Mouse (Mus musculus) stomach, embryonic 15.5 days (tissue): ENCODE results near the gene Ugt3a1. TPM values are rescaled to one million over a fixed set of nuclear protein-coding genes. Genes with fewer than 3 reads are reported as not detected.
"Not testable (repeated sequence)": the region's sequence is repeated elsewhere in the genome, so short reads cannot be mapped to it uniquely, and the experiment has no call there.

Experiments
- ATAC-seq: fragments of 200-750 bp; cut with Nextera tagmentation; 2 replicates; pipeline ENCODE4 v1.8.0; 2017; ENCODE audit warnings: low read depth, moderate number of reproducible peaks, moderate TSS enrichment; ENCODE audit not compliant: insufficient read depth, low FRiP score
- H3K27ac ChIP-seq: fragments of 300-500 bp; sonication (generic); 2 replicates; pipeline ENCODE4 v1.5.1; 2015; ENCODE audit warnings: mild to moderate bottlenecking, inconsistent platforms
- H3K27me3 ChIP-seq: fragments of 300-500 bp; sonication (generic); replicated peaks from 2 replicates; pipeline ENCODE4 v1.6.1; 2015; ENCODE audit warnings: inconsistent platforms
- H3K36me3 ChIP-seq: fragments of 300-500 bp; sonication (generic); 2 replicates; pipeline ENCODE4 v1.6.1; 2015; ENCODE audit warnings: inconsistent platforms
- H3K4me1 ChIP-seq: fragments of 300-500 bp; sonication (generic); 2 replicates; pipeline ENCODE4 v1.6.1; 2015; ENCODE audit warnings: inconsistent platforms
- H3K4me2 ChIP-seq: fragments of 300-500 bp; sonication (generic); 2 replicates; pipeline ENCODE4 v1.6.1; 2015; ENCODE audit warnings: mild to moderate bottlenecking, inconsistent platforms
- H3K4me3 ChIP-seq: fragments of 300-500 bp; sonication (generic); replicated peaks from 2 replicates; pipeline ENCODE4 v1.5.1; 2015; ENCODE audit warnings: inconsistent platforms
- H3K9ac ChIP-seq: fragments of 300-500 bp; sonication (generic); 2 replicates; pipeline ENCODE4 v1.6.1; 2015; ENCODE audit warnings: inconsistent platforms
- H3K9me3 ChIP-seq: fragments of 300-500 bp; sonication (generic); 2 replicates; pipeline ENCODE4 v1.6.1; 2016; ENCODE audit warnings: inconsistent platforms
- WGBS: fragments of 180-500 bp; shearing (Covaris S2); methylation state at CpG from one replicate; pipeline ENCODE4 v1.1.7; 2015; 5-methylcytosine and 5-hydroxymethylcytosine counted together
- polyA plus RNA-seq: library from polyadenylated mRNA; unstranded; fragments of >200 nt; fragmentation: Nextera tagmentation; extraction: Ambion mirVana; gene quantifications from 2 replicates; pipeline ENCODE4 v1.2.1, GENCODE M21; 2015

Gene Ugt3a1
- 0.15 TPM in 1 of 2 replicates, not detected in the other for polyA plus RNA-seq

DNA sequence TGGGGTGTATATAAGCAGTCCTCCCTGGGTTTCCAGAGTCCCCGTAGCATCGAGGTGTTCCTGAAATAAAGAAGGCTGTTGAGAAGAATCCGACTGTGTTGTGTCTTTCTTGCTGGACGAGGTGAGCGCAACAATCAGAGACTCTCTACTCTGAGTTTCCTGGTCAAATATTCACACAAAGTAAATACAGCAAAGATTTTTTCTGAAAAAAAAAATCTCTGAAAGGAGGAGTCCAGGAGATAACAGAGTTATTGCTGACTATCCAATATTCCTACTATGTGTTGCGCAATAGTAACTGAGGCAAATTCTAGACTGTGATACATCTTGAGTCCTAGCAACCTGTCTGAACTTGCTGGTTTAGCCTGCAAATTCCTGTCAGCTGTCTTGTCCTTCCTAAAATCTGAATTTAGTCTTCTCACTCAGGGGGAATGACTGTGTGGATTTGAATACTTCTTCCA lies at the start of gene Ugt3a1:
Ugt3a1 (plus strand) TSS at position 51 of the 458 bp plus-strand sequence.
- Histone ChIP-seq H3K9me3 (no peaks in the 10 kb centered on the region), H3K4me2 (no peak within 1 kb of the TSS), H3K27ac (no peak within 1 kb of the TSS), H3K4me3 (no peak within 1 kb of the TSS), H3K4me1 (no peaks in the 10 kb centered on the region), H3K9ac (no peak within 1 kb of the TSS), H3K36me3 (no peaks in the 10 kb centered on the region), H3K27me3 (no peaks in the 10 kb centered on the region)
- WGBS: 89% methylated on average over 6 of the region's 6 CpGs
- no peak for ATAC-seq

DNA sequence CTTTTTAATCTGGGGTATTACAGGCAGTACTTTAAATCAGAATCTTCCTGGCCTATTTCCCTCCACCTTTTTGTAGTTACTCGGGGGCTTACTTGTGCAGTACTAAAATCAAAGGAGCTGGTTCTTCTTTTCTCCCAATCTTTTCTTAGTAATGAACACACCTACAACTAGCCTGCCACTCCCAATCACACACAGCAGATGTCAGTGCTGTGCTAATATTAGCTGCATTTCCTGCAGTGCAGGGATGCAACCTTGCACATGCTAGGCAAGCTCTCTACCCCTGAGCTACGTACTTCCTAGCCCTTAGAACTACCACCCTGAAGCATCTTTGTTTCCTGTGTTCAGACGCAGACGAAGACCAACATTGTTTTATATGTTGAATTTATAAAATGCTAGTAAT lies 45.8 kb upstream of the Ugt3a1 start:
- H3K36me3 ChIP-seq, ATAC-seq: not testable (repeated sequence)
- 79% methylated on average over 4 of the region's 4 CpGs for WGBS

DNA sequence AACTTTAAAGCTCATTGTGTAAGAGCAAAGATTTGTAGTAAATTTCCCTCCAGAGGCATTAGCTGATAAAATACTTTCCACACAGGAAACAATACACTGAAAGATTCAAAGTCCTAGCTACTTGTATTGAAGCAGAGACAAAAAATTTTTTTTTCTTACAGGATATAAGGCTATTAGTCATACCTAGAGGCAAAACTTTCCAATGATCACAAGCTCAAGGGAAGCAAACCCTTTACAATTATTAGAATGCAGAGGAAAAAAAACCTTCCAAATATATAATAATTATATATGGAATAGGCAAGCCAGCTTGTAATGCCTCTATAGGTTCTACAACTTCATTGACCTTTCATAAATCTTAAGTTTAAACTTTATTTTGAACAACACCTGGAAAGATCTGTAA lies 30.3 kb upstream of the Ugt3a1 start:
- Histone ChIP-seq H3K4me1 (no peaks in the 10 kb centered on the region), H3K27me3 (no peaks in the 10 kb centered on the region), H3K4me3 (no peak overlapping the region), H3K27ac (no peak overlapping the region), H3K36me3 (no peaks in the 10 kb centered on the region), H3K9ac (no peak overlapping the region), H3K9me3 (no peaks in the 10 kb centered on the region), H3K4me2 (no peak overlapping the region)
- no peak for ATAC-seq

More for the DNA sequence above, 45.8 kb upstream of the Ugt3a1 start:
- H3K27me3 ChIP-seq, H3K27ac ChIP-seq, H3K4me3 ChIP-seq, H3K9ac ChIP-seq, H3K9me3 ChIP-seq, H3K4me2 ChIP-seq, H3K4me1 ChIP-seq: not testable (repeated sequence)

DNA sequence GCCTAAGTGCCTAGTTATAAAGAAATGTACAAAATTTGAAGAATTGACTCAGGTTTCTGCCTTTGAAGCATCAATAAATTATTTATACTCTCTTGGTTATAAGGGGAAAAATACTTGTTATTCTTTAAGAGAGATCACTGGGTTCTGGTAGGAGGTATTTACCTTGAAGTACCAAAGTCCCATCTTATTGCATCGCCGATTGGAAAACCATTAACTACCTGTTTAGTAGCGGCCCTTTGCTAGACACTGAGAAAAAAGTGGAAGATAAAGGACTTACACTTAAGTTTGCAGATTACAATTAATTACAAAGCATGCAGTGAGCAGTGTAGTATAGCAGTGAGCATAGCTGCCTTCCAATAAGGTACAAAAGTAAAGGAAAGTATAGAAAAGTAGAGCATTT lies 23.8 kb upstream of the Ugt3a1 start:
- Histone ChIP-seq H3K4me1 (no peaks in the 10 kb centered on the region), H3K9ac (no peak overlapping the region), H3K9me3 (no peaks in the 10 kb centered on the region), H3K27me3 (no peaks in the 10 kb centered on the region), H3K4me3 (no peak overlapping the region), H3K36me3 (no peaks in the 10 kb centered on the region), H3K27ac (no peak overlapping the region), H3K4me2 (no peak overlapping the region)
- no peak for ATAC-seq
- WGBS: 95% methylated on average over 3 of the region's 3 CpGs

DNA sequence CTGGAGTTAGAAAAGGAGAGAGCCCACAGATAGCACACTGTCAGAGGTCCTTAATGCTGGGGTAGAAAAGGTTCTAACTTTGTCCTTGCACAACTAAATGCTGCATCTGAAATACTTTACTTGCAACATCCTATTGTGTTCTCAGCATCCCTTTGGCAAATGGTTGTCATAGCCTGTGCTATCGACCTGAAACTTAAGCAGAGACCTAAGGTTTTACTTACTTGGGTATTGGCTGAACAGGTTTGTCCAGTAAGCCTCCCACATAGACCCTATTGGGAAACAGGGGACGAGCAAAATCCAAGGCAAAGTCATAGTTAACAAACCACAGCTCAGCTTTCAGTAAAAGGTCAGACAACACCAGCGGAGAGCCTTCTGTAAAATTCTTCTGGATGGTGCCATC lies 16.1 kb upstream of the Ugt3a1 start:
- H3K27ac ChIP-seq: no peak overlapping the region
- H3K4me3 ChIP-seq: no peak overlapping the region
- no peak overlapping the region for H3K9ac ChIP-seq
- WGBS: 67% methylated on average over 3 of the region's 3 CpGs
- no peaks in the 10 kb centered on the region for H3K9me3 ChIP-seq
- H3K36me3 ChIP-seq: no peaks in the 10 kb centered on the region
- no peaks in the 10 kb centered on the region for H3K27me3 ChIP-seq
- ATAC-seq: no peak
- no peak overlapping the region for H3K4me2 ChIP-seq
- H3K4me1 ChIP-seq: no peaks in the 10 kb centered on the region

DNA sequence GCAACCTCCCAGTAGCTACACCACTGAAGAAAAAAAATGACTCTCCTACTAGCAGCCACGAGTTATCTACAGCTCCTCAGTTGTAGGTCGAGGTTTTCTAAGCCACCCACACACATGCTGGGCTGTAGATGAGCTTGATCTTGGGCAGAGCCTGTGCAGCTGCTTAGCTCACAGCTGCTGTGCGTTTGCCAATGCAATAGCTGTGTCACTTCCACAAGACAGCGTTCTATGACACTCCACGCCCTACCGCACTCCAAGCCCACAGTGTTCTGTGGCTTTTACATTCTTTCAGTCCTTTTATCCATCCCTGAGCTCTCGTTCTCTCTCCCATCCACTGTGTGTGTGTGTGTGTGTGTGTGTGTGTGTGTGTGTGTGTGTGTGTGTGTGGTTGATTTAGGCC lies 4.8 kb upstream of the Ugt3a1 start:
- ATAC-seq: no peak
- no peaks in the 10 kb centered on the region for H3K27me3 ChIP-seq
- no peaks in the 10 kb centered on the region for H3K4me1 ChIP-seq
- WGBS: 68% methylated on average over 7 of the region's 7 CpGs
- no peak overlapping the region for H3K9ac ChIP-seq
- no peaks in the 10 kb centered on the region for H3K9me3 ChIP-seq
- H3K27ac ChIP-seq: no peak overlapping the region
- no peaks in the 10 kb centered on the region for H3K36me3 ChIP-seq
- H3K4me2 ChIP-seq: no peak overlapping the region
- H3K4me3 ChIP-seq: no peak overlapping the region

DNA sequence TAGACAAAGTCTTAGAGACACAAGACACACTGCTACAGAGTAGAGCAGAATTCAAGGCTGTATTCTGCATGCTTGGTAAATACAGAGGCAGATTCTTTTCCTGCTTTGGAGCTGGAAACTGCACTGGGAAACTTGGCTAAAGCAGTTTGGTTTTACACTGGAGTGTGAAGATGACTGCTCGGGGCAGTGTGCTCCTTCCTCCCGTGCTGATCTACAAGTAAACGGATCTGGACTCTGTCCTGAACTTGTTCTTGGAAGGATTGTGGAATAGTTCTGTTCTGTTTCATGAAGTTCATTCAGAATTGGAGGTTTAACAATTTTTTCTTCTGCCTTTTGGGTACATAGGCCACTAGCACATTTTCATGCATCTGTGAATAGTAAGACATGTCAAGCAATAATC lies 2.3 kb downstream of the Ugt3a1 start:
- H3K27ac ChIP-seq: no peak overlapping the region
- no peaks in the 10 kb centered on the region for H3K4me1 ChIP-seq
- no peaks in the 10 kb centered on the region for H3K27me3 ChIP-seq
- ATAC-seq: no peak
- 71% methylated on average over 3 of the region's 3 CpGs for WGBS
- H3K4me3 ChIP-seq: no peak overlapping the region
- no peaks in the 10 kb centered on the region for H3K36me3 ChIP-seq
- no peaks in the 10 kb centered on the region for H3K9me3 ChIP-seq
- no peak overlapping the region for H3K9ac ChIP-seq
- H3K4me2 ChIP-seq: no peak overlapping the region

DNA sequence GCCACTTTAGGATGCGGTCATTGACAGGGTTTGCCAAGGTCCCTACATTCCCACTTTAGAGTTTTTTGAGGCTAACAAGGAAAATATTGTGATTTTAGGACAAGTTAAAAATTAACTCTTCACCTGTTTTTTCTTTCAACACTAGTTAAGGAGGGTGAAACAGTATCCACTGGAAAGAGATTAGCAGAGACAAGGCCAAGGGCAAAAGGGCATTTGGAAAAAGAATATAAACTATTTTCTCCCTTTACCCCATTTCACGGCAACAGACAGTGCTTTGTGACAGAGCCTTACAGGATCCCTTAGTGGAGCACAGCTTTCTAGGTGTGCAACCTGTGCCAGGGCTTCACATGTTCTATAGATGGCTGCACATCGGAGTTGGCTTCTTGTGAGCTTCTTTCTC lies 2.9 kb downstream of the Ugt3a1 start:
- no peaks in the 10 kb centered on the region for H3K36me3 ChIP-seq
- no peak overlapping the region for H3K9ac ChIP-seq
- no peak overlapping the region for H3K4me2 ChIP-seq
- H3K9me3 ChIP-seq: no peaks in the 10 kb centered on the region
- H3K27me3 ChIP-seq: no peaks in the 10 kb centered on the region
- no peak for ATAC-seq
- H3K4me1 ChIP-seq: no peaks in the 10 kb centered on the region
- 78% methylated on average over 3 of the region's 3 CpGs for WGBS
- no peak overlapping the region for H3K27ac ChIP-seq
- no peak overlapping the region for H3K4me3 ChIP-seq

DNA sequence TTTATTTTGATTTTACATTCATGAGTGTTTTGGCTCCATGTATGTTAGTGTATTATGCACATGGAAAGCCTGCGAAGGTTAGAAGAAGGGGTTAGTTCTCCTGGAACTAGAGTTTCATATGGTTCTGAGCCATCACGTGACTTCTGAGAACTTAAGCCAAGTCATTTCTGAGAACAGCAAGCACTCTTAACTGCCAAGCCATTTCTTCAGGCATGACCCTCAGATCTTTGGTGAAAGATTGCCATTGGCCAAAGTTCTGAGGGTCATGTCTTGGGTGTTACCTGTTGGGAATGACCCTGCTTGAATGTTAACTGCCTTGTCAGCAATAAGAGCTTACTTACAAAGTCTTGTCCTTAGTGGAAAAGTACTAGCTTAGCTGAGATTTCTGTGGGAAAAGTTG lies 6.5 kb downstream of the Ugt3a1 start:
- no peak for ATAC-seq
- no peak overlapping the region for H3K4me3 ChIP-seq
- H3K4me2 ChIP-seq: no peak overlapping the region
- no peaks in the 10 kb centered on the region for H3K36me3 ChIP-seq
- no peaks in the 10 kb centered on the region for H3K9me3 ChIP-seq
- H3K27ac ChIP-seq: no peak overlapping the region
- H3K4me1 ChIP-seq: no peaks in the 10 kb centered on the region
- no peak overlapping the region for H3K9ac ChIP-seq
- no peaks in the 10 kb centered on the region for H3K27me3 ChIP-seq
- WGBS: 87% methylated on average over 2 of the region's 2 CpGs

DNA sequence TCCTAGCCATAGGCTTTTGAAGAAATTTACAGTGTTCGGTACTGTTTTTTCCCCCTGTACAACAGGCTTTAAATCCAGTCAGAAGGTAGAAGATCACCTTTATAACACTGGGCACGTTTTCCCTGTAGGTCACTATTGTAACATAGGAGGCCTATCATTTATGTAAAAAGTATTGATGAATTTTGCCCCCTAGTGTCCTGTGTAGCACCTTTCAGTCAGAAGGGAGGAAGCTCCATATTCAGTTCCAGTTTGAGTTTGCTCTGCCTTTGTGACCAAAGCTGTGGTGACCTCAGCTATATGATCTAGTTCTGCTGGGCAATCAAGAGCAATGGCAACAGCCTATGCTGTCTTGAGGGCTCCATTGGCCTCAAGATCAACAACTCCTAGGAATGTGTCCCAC lies 13.0 kb downstream of the Ugt3a1 start:
- Histone ChIP-seq H3K4me2 (no peak overlapping the region), H3K4me3 (no peak overlapping the region), H3K9me3 (no peaks in the 10 kb centered on the region), H3K4me1 (no peaks in the 10 kb centered on the region), H3K27me3 (no peaks in the 10 kb centered on the region), H3K36me3 (no peaks in the 10 kb centered on the region), H3K27ac (no peak overlapping the region), H3K9ac (no peak overlapping the region)
- ATAC-seq: no peak
- 54% methylated on average over 2 of the region's 2 CpGs for WGBS

DNA sequence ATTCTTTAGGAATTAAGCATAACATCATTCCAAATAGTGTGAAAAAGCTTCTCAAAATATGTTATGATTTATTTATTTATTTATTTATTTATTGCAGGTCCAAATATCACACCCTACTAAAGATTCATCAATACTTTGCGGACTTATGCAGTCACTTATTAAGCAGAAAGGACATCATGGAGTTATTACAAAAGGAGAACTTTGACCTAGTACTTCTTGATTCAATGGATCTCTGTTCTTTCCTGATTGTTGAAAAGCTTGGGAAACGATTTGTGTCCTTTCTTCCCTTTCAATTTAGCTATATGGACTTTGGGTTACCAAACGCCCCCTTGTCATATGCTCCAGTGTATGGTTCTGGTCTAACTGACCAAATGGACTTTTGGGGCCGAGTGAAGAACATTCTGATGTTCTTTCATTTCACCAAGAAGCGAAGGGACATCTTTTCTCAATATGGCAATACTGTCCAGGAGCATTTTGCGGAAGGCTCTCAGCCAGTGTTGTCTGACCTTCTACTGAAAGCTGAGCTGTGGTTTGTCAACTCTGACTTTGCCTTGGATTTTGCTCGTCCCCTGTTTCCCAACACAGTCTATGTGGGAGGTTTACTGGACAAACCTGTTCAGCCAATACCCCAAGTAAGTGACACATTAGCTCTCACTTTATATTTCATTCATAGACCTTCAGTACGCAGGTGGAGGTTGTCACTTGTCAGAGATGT lies 29.4 kb downstream of the Ugt3a1 start:
- Histone ChIP-seq H3K9me3 (no peaks in the 10 kb centered on the region), H3K36me3 (no peaks in the 10 kb centered on the region), H3K27me3 (no peaks in the 10 kb centered on the region), H3K9ac (no peak overlapping the region), H3K4me2 (no peak overlapping the region), H3K27ac (no peak overlapping the region), H3K4me1 (no peaks in the 10 kb centered on the region), H3K4me3 (no peak overlapping the region)
- no peak for ATAC-seq
- WGBS: 74% methylated on average over 8 of the region's 8 CpGs

DNA sequence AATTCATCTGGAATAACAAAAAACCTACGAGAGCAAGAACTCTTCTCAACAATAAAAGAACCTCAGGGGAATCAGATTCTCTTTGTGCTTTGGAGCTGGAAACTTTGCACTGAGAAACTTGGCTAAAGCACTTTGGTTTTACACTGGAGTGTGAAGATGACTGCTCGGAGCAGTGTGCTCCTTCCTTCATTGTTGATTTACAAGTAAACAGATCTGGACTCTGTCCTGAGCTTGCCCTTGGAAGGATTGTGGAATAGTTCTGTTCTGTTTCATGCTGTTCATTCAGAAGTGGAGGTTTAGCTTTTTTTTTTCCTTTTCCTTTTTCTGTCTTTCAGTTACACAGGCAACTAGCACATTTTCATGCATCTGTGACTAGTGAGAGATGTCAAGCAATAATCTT lies 57.9 kb downstream of the Ugt3a1 start:
- no peaks in the 10 kb centered on the region for H3K27me3 ChIP-seq
- no peaks in the 10 kb centered on the region for H3K36me3 ChIP-seq
- H3K27ac ChIP-seq: no peak overlapping the region
- H3K4me2 ChIP-seq: no peak overlapping the region
- H3K4me1 ChIP-seq: no peaks in the 10 kb centered on the region
- WGBS: 53% methylated on average over 2 of the region's 2 CpGs
- no peaks in the 10 kb centered on the region for H3K9me3 ChIP-seq
- ATAC-seq: no peak
- no peak overlapping the region for H3K4me3 ChIP-seq
- no peak overlapping the region for H3K9ac ChIP-seq

DNA sequence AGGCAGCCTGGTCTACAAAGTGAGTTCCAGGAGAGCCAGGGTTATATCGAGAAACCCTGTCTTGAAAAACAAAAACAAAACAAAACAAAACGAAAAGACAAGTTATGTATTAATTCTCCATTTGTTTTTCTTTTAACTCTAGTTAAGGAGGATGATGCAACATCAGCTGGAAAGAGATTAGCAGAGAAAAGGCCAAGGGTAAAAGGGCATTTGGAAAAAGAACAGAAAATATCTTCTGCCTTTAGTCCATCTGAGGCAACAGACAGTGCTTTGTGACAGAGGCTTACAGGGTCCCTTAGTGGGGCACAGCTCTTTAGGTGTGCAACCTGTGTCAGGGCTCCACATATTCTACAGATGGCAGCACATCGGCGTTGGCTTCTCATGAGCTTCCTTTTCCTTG lies 58.7 kb downstream of the Ugt3a1 start, which contains the start of gene Ugt3a2:
Ugt3a2 (plus strand) TSS at position 210 of the 400 bp plus-strand sequence.
- no peak within 1 kb of the TSS for H3K9ac ChIP-seq
- no peak within 1 kb of the TSS for H3K4me3 ChIP-seq
- no peaks in the 10 kb centered on the region for H3K9me3 ChIP-seq
- H3K27me3 ChIP-seq: no peaks in the 10 kb centered on the region
- H3K36me3 ChIP-seq: no peaks in the 10 kb centered on the region
- no peak for ATAC-seq
- no peak within 1 kb of the TSS for H3K4me2 ChIP-seq
- no peaks in the 10 kb centered on the region for H3K4me1 ChIP-seq
- H3K27ac ChIP-seq: no peak within 1 kb of the TSS
- WGBS: 89% methylated on average over 4 of the region's 4 CpGs
